Mouse (Mus musculus) ES-E14 (cell line): ENCODE measurements at regions not wholly inside any gene's neighbourhood (a gene's known extent, or its start where the extent isn't known, plus 50 kb on each side); places are given as distances from the start of the nearest gene placed in this dataset.
A peak's percentile ranks its signal among the peaks of the same experiment; 100 is the strongest.
"Not testable (repeated sequence)": the region's sequence is repeated elsewhere in the genome, so short reads cannot be mapped to it uniquely, and the experiment has no call there.

ENCODE experiments used
- DNase-seq: peaks from one replicate; pipeline ENCODE4 v3.0.0-alpha.2; 2013; ENCODE audit warnings: low read depth, low spot score
- H3K27ac ChIP-seq: 2 replicates; pipeline ENCODE4 v1.5.1; 2012; ENCODE audit warnings: low read depth, mild to moderate bottlenecking, low read length, moderate library complexity, mixed read lengths; ENCODE audit not compliant: poor library complexity, insufficient read depth, severe bottlenecking
- H3K36me3 ChIP-seq: 2 replicates; pipeline ENCODE4 v1.6.1; 2012; ENCODE audit warnings: mild to moderate bottlenecking, low read length, moderate library complexity, mixed read lengths; ENCODE audit not compliant: control insufficient read depth, poor library complexity, insufficient read depth, severe bottlenecking
- H3K4me1 ChIP-seq, 2 experiments: fragments of 150-350 bp in 1 of 2; sonication (generic) in 1 of 2; 2 replicates each; pipeline ENCODE4 v1.6.1; 2012; ENCODE audit warnings: low read length in 2 of 2, mild to moderate bottlenecking in 1 of 2, mixed read lengths in 1 of 2; ENCODE audit not compliant: control insufficient read depth in 2 of 2, insufficient read depth in 2 of 2, poor library complexity in 1 of 2
- H3K4me3 ChIP-seq, 2 experiments: fragments of 150-350 bp in 1 of 2; sonication (generic) in 1 of 2; 2 replicates each; pipeline ENCODE4 v1.5.1; 2012; ENCODE audit warnings: low read length in 2 of 2, low read depth in 1 of 2, mild to moderate bottlenecking in 1 of 2, mixed read lengths in 1 of 2; ENCODE audit not compliant: insufficient read depth in 1 of 2, poor library complexity in 1 of 2, severe bottlenecking in 1 of 2
- H3K9ac ChIP-seq: 2 replicates; pipeline ENCODE4 v1.6.1; 2012; ENCODE audit warnings: low read depth, mild to moderate bottlenecking, low read length, mixed read lengths; ENCODE audit not compliant: poor library complexity, insufficient read depth, severe bottlenecking
- H3K9me3 ChIP-seq: fragments of 150-350 bp; sonication (generic); 2 replicates; pipeline ENCODE4 v1.6.1; 2012; ENCODE audit warnings: low read depth, mild to moderate bottlenecking, low read length; ENCODE audit not compliant: control insufficient read depth, insufficient read depth
- CHD2 ChIP-seq: IDR thresholded peaks from 2 replicates; pipeline ENCODE4 v1.6.1; 2014; ENCODE audit warnings: mild to moderate bottlenecking, low read depth, low read length, inconsistent platforms
- HCFC1 ChIP-seq: IDR thresholded peaks from 2 replicates; pipeline ENCODE4 v1.6.1; 2012; ENCODE audit warnings: low read length, inconsistent platforms, borderline replicate concordance; ENCODE audit not compliant: insufficient read depth
- MAFK ChIP-seq: IDR thresholded peaks from 2 replicates; pipeline ENCODE4 v1.6.1; 2014; ENCODE audit warnings: mild to moderate bottlenecking, low read depth, low read length, inconsistent platforms; ENCODE audit not compliant: insufficient read depth
- ZC3H11A ChIP-seq: IDR thresholded peaks from 2 replicates; pipeline ENCODE4 v1.6.1; 2012; ENCODE audit warnings: low read depth, mild to moderate bottlenecking, inconsistent platforms, low read length, borderline replicate concordance
- ZNF384 ChIP-seq: IDR thresholded peaks from 2 replicates; pipeline ENCODE4 v1.6.1; 2012; ENCODE audit warnings: low read depth, low read length, inconsistent platforms
- in situ Hi-C, 2 experiments: fragments of 600-800 bp; cut with MboI; formaldehyde crosslinking; loops; one replicate each; pipeline ENCODE4 v1.15.1; 2025; ENCODE audit warnings: low sequenced_read_pairs in 2 of 2, inconsistent platforms in 1 of 2; ENCODE audit not compliant: unreplicated experiment in 2 of 2

DNA sequence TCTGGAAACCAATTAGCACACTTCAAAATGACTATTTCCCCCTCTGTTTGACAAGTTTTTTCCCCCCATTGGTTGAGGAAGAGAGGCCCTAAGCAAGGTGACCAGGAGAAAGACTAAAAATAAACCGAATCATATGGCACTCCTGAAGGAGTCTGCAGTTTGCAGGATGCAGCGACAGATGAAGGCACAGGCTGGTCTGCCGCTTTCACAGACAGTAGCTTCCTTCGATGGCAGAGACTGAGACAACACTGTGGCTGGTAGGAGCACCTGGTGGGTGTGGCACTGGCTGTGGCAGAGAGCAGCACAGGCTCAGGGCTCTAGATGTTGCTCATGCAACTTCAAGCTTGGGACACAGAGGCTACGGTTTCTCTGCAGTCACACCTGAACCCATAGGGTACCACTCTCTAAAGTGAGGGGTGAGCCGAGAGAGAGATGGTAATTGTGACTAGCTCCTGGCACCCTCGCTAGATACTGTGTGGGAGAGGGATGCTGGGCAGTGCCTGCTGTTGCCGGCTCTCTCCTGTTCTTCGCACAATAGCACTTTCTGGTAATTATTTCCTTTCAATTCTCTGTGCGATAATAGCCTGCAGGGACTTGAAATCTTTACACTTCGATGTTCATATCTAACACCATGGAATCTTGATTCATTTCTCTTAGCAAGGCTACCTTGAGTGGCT lies 88.7 kb upstream of the Myt1l start:
- Histone ChIP-seq H3K9ac (no peak overlapping the region), H3K4me1 (no peaks in the 10 kb centered on the region), H3K4me3 (no peak overlapping the region), H3K27ac (no peak overlapping the region), H3K36me3 (no peaks in the 10 kb centered on the region), H3K9me3 (no peaks in the 10 kb centered on the region)
- TF ChIP-seq MAFK (no peak), ZNF384 (no peak), CHD2 (no peak), HCFC1 (no peak), ZC3H11A (no peak)
- DNase-seq: no peak
- in situ Hi-C loops: no loop called here

- H3K4me1 ChIP-seq, H3K4me3 ChIP-seq, H3K9ac ChIP-seq, H3K27ac ChIP-seq, H3K9me3 ChIP-seq, in situ Hi-C loops, H3K36me3 ChIP-seq: not testable (repeated sequence)
- peak; percentile 59 for DNase-seq
These were observed 63.0 kb upstream of the Myt1l start for GRCm38 (mm10) chr12:29465201-29465600.
